Mouse (Mus musculus) intestine, embryonic 16.5 days (tissue): ENCODE results near the gene Fbxo36. TPM values are rescaled to one million over a fixed set of nuclear protein-coding genes. Genes with fewer than 3 reads are reported as not detected.

ENCODE experiments used
- ATAC-seq: fragments of 200-750 bp; cut with Nextera tagmentation; 2 replicates; pipeline ENCODE4 v1.8.0; 2017; ENCODE audit warnings: moderate TSS enrichment, moderate library complexity
- H3K27ac ChIP-seq: fragments of 300-500 bp; sonication (generic); 2 replicates; pipeline ENCODE4 v1.5.1; 2014; ENCODE audit warnings: mild to moderate bottlenecking, low read length
- H3K27me3 ChIP-seq: fragments of 300-500 bp; sonication (generic); replicated peaks from 2 replicates; pipeline ENCODE4 v1.6.1; 2014; ENCODE audit warnings: low read length, control low read depth, mixed read lengths; ENCODE audit not compliant: control insufficient read depth, insufficient read depth
- H3K36me3 ChIP-seq: fragments of 300-500 bp; sonication (generic); 2 replicates; pipeline ENCODE4 v1.6.1; 2014; ENCODE audit warnings: low read length, control low read depth; ENCODE audit not compliant: control insufficient read depth, insufficient read depth
- H3K4me1 ChIP-seq: fragments of 300-500 bp; sonication (generic); 2 replicates; pipeline ENCODE4 v1.6.1; 2014; ENCODE audit warnings: low read length, control low read depth, mixed read lengths; ENCODE audit not compliant: control insufficient read depth, insufficient read depth
- H3K4me2 ChIP-seq: fragments of 300-500 bp; sonication (generic); 2 replicates; pipeline ENCODE4 v1.6.1; 2014; ENCODE audit warnings: low read depth, low read length, control low read depth
- H3K4me3 ChIP-seq: fragments of 300-500 bp; sonication (generic); 2 replicates; pipeline ENCODE4 v1.5.1; 2014; ENCODE audit warnings: mild to moderate bottlenecking, low read length
- H3K9ac ChIP-seq: fragments of 300-500 bp; sonication (generic); 2 replicates; pipeline ENCODE4 v1.6.1; 2014; ENCODE audit warnings: low read depth, low read length
- H3K9me3 ChIP-seq: fragments of 300-500 bp; sonication (generic); 2 replicates; pipeline ENCODE4 v1.6.1; 2016; ENCODE audit warnings: low read length, control low read depth; ENCODE audit not compliant: control insufficient read depth
- WGBS: fragments of 180-500 bp; shearing (Covaris S2); extraction: QIAGEN DNeasy Blood & Tissue Kit; methylation state at CpG from one replicate; pipeline ENCODE4 v1.1.7; 2014; 5-methylcytosine and 5-hydroxymethylcytosine counted together
- polyA plus RNA-seq: library from polyadenylated mRNA; unstranded; fragments of >200 nt; fragmentation: Nextera tagmentation; extraction: Ambion mirVana; gene quantifications from 2 replicates; pipeline ENCODE4 v1.2.1, GENCODE M21; 2015

Gene Fbxo36
- polyA plus RNA-seq, 1 experiment from 2014 or later = 17.1 TPM

DNA sequence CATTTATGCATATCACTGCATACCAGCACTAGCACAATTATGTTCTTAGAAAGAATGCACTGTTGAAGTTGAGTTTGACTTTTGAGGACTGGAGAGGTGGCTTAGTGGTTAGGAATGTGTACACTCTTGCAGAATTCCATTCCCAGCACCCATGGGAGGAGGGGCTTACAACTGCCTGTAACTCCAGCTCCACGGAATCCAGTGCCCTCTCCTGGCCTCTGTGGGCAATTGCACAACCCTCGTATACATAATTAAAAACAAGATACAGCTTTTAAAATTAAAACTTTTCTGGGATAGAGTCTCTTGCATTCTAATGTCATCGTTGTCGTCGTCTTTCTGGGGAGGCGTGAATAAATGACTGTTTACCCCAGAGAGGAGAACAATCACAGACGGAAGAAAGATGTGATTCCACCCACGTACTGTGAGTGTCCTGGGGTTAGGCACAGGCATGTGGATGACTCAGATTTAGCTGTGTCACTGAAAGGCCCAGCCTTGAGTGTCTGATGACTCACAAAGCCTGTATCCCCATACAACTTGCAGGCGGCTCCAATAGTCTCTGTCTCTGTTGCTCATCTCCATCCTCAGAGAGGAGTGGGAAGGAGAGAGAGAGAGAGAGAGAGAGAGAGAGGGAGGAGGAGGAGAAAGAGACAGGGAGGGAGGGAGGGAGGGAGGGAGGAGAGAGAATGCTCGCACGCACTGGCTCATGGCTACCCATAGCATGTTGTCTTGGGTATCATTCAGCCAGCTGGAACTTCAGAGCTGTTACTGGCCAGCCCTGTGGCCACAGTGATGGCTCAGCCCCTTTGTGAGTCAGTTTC is 41.8 kb downstream of the Fbxo36 start:
- Histone ChIP-seq H3K9ac (no peak overlapping the region), H3K4me2 (no peak overlapping the region), H3K4me1 (no peaks in the 10 kb centered on the region), H3K27me3 (no peaks in the 10 kb centered on the region), H3K9me3 (no peaks in the 10 kb centered on the region), H3K27ac (no peak overlapping the region), H3K4me3 (no peak overlapping the region), H3K36me3 (no peaks in the 10 kb centered on the region)
- ATAC-seq = no peak
- 70% methylated on average over 11 of the region's 11 CpGs for WGBS

DNA sequence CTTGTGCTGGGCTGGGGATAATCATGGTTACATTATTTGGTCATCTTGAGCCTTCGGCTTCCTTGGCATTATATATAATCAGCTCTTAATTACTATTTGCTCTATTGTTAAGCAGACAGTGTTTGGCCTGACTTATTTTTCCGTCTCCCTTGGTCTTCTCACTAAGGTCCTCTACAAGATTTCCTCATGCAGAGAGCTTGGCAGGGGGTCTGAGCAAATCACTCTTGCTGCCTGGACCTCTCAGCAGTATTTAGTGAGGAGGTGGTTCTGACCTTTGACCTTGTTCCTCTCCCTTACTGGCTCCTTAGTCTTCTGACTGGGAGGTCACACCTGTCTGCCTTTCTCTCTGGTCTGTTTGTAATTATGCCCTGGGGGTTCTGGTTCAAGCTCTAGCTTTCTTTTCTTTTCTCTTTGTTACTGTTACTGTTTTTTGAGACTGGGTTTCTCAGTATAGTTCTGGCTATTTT is 42.5 kb downstream of the Fbxo36 start:
- Histone ChIP-seq H3K4me1 (no peaks in the 10 kb centered on the region), H3K4me3 (no peak overlapping the region), H3K36me3 (no peaks in the 10 kb centered on the region), H3K27me3 (no peaks in the 10 kb centered on the region), H3K9me3 (no peaks in the 10 kb centered on the region), H3K27ac (no peak overlapping the region), H3K9ac (no peak overlapping the region), H3K4me2 (no peak overlapping the region)
- WGBS = 65% methylated on average over 2 of the region's 2 CpGs
- ATAC-seq = no peak

DNA sequence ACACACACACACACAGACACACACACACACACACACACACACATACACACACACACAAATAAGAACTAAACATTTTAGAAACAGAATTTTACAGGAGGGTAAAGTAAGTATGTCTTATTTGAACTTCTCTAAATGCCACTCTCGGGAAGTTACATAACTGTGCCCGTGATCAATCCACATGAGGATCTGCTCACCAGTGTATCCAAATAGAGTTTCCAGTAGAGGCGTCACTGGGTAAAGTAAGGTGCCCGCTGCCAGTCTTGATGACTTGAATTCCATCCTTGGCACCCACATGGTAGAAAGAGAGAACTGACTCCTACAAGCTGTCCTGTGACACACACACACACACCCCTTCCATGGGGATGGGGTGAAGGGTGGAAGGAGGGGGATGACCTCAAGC is 43.3 kb downstream of the Fbxo36 start:
- Histone ChIP-seq H3K9ac (no peak overlapping the region), H3K27me3 (no peaks in the 10 kb centered on the region), H3K4me2 (no peak overlapping the region), H3K36me3 (no peaks in the 10 kb centered on the region), H3K4me1 (no peaks in the 10 kb centered on the region), H3K27ac (no peak overlapping the region), H3K4me3 (no peak overlapping the region), H3K9me3 (no peaks in the 10 kb centered on the region)
- no peak for ATAC-seq
- 89% methylated on average over 4 of the region's 4 CpGs for WGBS

DNA sequence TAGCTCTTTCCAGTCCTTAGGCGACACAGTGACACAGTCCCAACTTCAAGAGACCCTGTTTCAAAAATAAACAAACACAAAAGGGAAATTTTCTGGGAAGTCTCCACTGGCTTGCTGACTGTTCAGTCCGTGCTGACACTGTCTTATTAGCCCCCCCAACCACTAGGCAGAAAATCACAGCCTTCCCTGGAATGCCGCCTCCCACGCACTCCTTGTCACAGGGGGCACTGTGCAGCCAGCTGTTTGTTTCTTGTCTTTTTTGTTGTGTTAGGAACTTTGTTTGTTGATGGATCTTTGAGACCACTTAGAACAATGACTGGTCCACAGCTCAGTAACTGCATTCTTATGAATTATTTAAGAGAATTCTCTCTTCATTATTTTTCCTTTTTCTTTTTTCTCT is 44.2 kb downstream of the Fbxo36 start:
- no peak overlapping the region for H3K27ac ChIP-seq
- no peak overlapping the region for H3K9ac ChIP-seq
- no peaks in the 10 kb centered on the region for H3K4me1 ChIP-seq
- WGBS = 68% methylated on average over 4 of the region's 4 CpGs
- H3K4me2 ChIP-seq = no peak overlapping the region
- no peak for ATAC-seq
- H3K36me3 ChIP-seq = no peaks in the 10 kb centered on the region
- no peak overlapping the region for H3K4me3 ChIP-seq
- H3K9me3 ChIP-seq = no peaks in the 10 kb centered on the region
- H3K27me3 ChIP-seq = no peaks in the 10 kb centered on the region

DNA sequence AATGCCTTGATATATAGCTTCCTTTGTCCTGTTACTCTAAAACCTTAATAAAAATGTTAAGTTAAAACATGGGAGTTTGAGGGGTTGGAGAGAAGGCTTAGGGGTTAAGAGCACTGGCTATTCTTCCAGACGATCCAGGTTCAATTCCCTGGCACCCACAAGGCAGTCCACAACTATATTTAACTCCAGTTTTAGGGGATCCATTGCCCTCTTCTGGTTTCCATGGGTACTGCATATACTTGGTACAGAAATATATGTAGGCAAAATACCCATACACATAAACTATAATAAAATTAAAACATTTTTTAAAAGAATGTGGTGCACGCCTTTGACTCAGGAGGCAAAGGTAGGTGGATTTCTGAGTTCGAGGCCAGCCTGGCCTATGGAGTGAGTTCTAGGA is 45.5 kb downstream of the Fbxo36 start:
- Histone ChIP-seq H3K27me3 (no peaks in the 10 kb centered on the region), H3K4me2 (no peak overlapping the region), H3K4me1 (no peaks in the 10 kb centered on the region), H3K27ac (no peak overlapping the region), H3K36me3 (no peaks in the 10 kb centered on the region), H3K4me3 (no peak overlapping the region), H3K9me3 (no peaks in the 10 kb centered on the region), H3K9ac (no peak overlapping the region)
- ATAC-seq = no peak
- WGBS = 83% methylated on average over 3 of the region's 3 CpGs

DNA sequence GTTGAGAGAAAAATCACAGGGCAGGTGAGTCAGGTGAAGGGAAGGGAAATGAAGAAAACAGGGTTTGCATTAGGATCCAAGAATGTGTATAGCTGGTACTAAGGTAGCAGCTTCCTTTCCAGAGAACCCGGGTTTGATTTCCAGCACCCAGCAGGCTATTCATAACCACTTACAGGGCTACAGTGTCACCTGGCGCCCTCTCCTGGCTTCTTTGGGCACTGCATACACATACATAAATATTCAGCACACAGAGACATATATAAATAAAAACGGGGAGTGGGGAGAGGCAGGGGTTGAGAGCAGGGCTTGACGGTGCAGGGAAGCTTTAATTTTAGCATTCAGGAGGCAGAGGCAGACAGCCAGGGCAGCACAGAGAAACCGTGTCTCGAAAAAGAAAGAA is 46.3 kb downstream of the Fbxo36 start:
- no peak overlapping the region for H3K4me3 ChIP-seq

DNA sequence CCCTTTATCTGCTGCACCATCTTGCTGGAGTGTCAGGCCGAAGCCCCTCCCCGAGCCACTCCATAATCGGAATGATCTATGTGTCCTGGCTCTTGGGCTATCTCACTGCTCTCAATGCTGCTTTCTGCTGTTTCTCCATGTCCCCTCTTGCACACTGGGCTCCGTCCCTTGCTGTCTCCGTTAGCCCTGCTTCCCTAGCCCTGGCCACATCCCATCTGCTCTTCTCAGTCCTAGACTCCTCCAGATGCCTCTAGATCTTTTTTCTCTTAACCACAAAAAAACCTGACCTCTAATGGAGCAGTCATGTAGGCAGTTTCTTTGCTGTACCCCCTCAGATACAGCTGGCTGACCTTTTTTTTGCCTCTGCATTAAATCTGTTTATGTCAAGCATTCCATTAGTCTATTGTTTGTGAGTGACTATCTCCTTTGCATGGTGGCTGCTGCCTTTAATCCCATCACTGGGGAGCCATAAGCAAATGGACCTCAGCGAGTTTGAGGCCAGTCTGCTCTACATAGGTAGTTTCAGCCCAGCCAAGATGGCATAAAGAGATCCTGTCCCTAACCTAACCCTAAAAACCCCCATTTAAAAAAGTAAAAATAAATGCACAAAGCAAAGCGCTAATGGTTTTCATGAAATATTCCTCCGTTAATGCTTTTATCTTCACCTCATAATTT is 49.8 kb downstream of the Fbxo36 start:
- Histone ChIP-seq H3K4me3 (no peak overlapping the region), H3K27ac (no peak overlapping the region), H3K27me3 (no peaks in the 10 kb centered on the region), H3K4me1 (no peaks in the 10 kb centered on the region), H3K36me3 (no peaks in the 10 kb centered on the region), H3K4me2 (no peak overlapping the region), H3K9ac (no peak overlapping the region), H3K9me3 (no peaks in the 10 kb centered on the region)
- ATAC-seq = no peak
- 61% methylated on average over 8 of the region's 8 CpGs for WGBS

More for the DNA sequence above, 46.3 kb downstream of the Fbxo36 start:
- no peaks in the 10 kb centered on the region for H3K9me3 ChIP-seq
- 87% methylated on average over 6 of the region's 6 CpGs for WGBS
- ATAC-seq = no peak
- no peaks in the 10 kb centered on the region for H3K27me3 ChIP-seq
- no peak overlapping the region for H3K9ac ChIP-seq
- no peaks in the 10 kb centered on the region for H3K36me3 ChIP-seq
- H3K4me1 ChIP-seq = no peaks in the 10 kb centered on the region
- no peak overlapping the region for H3K4me2 ChIP-seq
- no peak overlapping the region for H3K27ac ChIP-seq

DNA sequence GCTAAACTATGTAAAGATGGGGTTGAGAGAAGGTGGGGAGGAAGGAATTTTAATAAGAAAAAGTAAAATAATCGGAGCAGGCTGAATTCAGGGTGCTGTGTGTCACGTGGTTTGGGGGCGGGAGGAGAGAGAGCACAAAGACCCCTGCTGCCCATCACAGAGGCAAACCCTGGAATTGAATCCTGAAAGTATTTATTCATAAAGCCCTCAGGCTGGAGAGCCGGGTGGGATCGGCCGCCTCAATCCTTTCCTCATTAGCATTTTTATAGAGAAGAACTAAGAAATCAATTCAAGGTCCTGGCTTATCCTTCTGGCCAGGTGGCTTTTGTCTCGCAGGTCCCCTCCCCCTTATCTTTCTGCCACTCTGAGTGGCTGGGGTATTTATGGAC is 50.4 kb downstream of the Fbxo36 start:
- Histone ChIP-seq H3K4me1 (no peaks in the 10 kb centered on the region), H3K27ac (no peak overlapping the region), H3K9ac (no peak overlapping the region), H3K36me3 (no peaks in the 10 kb centered on the region), H3K4me3 (no peak overlapping the region), H3K4me2 (no peak overlapping the region), H3K27me3 (no peaks in the 10 kb centered on the region), H3K9me3 (no peaks in the 10 kb centered on the region)
- ATAC-seq = no peak
- 39% methylated on average over 7 of the region's 7 CpGs for WGBS

DNA sequence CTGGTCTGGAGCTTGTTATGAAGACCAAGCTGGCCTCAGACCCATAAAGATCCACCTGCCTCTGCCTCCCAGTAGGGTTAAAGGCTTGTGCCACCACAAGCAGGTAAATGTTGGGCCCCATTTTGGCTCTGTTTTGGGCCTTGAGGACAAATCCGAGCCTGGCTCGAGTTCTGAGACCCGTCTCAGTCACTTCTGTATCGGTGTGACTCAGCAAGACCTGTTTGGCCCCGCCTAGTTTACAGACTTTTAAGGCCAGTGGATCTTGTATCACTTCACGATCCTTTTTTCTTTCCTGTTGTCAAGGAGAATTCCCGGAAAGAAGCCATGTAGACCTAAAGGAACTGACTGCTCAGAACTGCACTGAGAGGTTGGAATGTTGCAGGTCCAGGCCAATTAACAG is 50.9 kb downstream of the Fbxo36 start:
- H3K9ac ChIP-seq = no peak overlapping the region

More for the DNA sequence above, 50.9 kb downstream of the Fbxo36 start:
- H3K27me3 ChIP-seq = no peaks in the 10 kb centered on the region
- WGBS = 80% methylated on average over 7 of the region's 7 CpGs
- no peak overlapping the region for H3K4me3 ChIP-seq
- no peaks in the 10 kb centered on the region for H3K4me1 ChIP-seq
- no peak overlapping the region for H3K27ac ChIP-seq
- H3K36me3 ChIP-seq = no peaks in the 10 kb centered on the region
- H3K9me3 ChIP-seq = no peaks in the 10 kb centered on the region
- ATAC-seq = no peak
- no peak overlapping the region for H3K4me2 ChIP-seq
